Mouse (Mus musculus): ENCODE results near the gene Osbpl9.

DNA sequence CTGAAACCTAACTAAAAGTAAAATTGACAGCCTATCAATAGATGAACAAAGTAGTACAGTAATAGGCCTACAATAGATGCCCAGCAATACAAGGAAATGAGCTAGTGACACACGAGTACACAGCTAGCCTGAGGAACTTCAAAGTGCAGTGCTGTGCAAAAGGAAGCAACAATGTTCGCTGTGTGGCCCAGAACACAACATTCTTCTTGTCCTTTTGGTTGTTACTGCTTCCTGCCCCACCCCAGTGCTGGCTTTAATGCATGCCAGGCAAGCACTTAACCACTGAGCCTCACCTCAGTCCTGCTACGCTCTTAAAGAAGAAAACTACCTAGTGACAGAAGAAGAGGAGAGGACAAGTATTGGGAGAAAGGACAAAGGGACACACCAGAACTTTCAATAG, 122.4 kb downstream of the Osbpl9 start:
- TF ChIP-seq CTCF (IDR thresholded peaks at IDR 0.05; ENCODE audit: borderline replicate concordance, insufficient read depth, low read length) (no peak), POLR2A (IDR thresholded peaks at IDR 0.05; ENCODE audit: low read depth, low read length) (no peak)
